Mouse (Mus musculus): Measurements from ENCODE around the gene Gm10645. TPM values are rescaled to one million over a fixed set of nuclear protein-coding genes. Genes with fewer than 3 reads are reported as not detected.

Gm10645 gene
- 0.93 and 1.4 TPM in 2 replicates for polyA plus RNA-seq (2014; fragmentation: Nextera tagmentation; extraction: Ambion mirVana)

GRCm38 (mm10) chr8:83165931-83166867 lies at the start of gene Gm10645:
Gene Gm10645 (minus strand): TSS chr8:83166170.
- Histone ChIP-seq H3K36me3 (ENCODE audit: control insufficient read depth, insufficient read depth, low read length) (no peaks in the 10 kb centered on the region), H3K4me3 (ENCODE audit: low read depth, low read length) (peak within 1 kb of the TSS; percentile 72), H3K27me3 (ENCODE audit: control insufficient read depth, insufficient read depth, low read length) (no peaks in the 10 kb centered on the region), H3K4me2 (ENCODE audit: low read depth, severe bottlenecking) (peak within 1 kb of the TSS; percentile 88), H3K4me1 (ENCODE audit: control insufficient read depth, insufficient read depth, low read length) (no peaks in the 10 kb centered on the region), H3K27ac (replicated peaks; ENCODE audit: low read depth, low read length) (no peak within 1 kb of the TSS; the same call in 1 of the 2 replicates), H3K9me3 (ENCODE audit: control insufficient read depth, low read length) (no peaks in the 10 kb centered on the region), H3K9ac (ENCODE audit: low read length) (peak within 1 kb of the TSS; percentile 85)
- 3% methylated on average over 47 of the region's 54 CpGs for WGBS
- peak; percentile 76 for DNase-seq (ENCODE audit: low spot score)
- ATAC-seq (ENCODE audit: insufficient number of reproducible peaks, low FRiP score, low TSS enrichment, low read depth) = peak; percentile 10; the same call in 1 of the 2 replicates

DNA sequence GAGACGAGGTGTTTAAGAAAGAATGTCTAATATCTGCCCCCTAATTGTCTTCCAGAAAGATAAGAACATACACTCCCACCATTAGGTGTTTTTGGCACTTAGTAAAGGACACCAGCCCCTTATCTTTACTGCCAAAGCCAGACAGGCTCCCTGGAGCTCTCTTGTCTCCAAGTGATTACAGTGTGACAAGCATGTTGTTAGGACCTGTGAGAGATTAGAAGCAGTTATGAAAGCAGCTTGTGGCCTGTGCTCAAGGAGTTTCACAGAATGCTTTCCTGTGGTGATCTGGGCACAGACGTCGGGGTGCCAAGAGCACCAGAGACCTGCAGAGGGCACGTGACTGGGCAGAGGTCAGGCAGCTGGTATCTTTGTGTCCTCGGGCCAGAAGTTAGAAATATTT lies 49.1 kb upstream of the Gm10645 start:
- no peaks in the 10 kb centered on the region for H3K9me3 ChIP-seq (ENCODE audit: control insufficient read depth, low read length)
- H3K4me3 ChIP-seq (ENCODE audit: low read depth, low read length) = no peak overlapping the region
- H3K27me3 ChIP-seq (ENCODE audit: control insufficient read depth, insufficient read depth, low read length) = no peaks in the 10 kb centered on the region
- ATAC-seq (ENCODE audit: insufficient number of reproducible peaks, low FRiP score, low TSS enrichment, low read depth) (no peak), DNase-seq (ENCODE audit: low spot score) (no peak)
- no peak overlapping the region for H3K4me2 ChIP-seq (ENCODE audit: low read depth, severe bottlenecking)
- no peak overlapping the region for H3K27ac ChIP-seq (replicated peaks; ENCODE audit: low read depth, low read length)
- no peaks in the 10 kb centered on the region for H3K36me3 ChIP-seq (ENCODE audit: control insufficient read depth, insufficient read depth, low read length)
- no peaks in the 10 kb centered on the region for H3K4me1 ChIP-seq (ENCODE audit: control insufficient read depth, insufficient read depth, low read length)
- no peak overlapping the region for H3K9ac ChIP-seq (ENCODE audit: low read length)
- WGBS = 71% methylated on average over 5 of the region's 5 CpGs

GRCm38 (mm10) chr8:83210676-83211075 lies 44.7 kb upstream of the Gm10645 start:
- Histone ChIP-seq H3K9ac (ENCODE audit: low read length) (no peak overlapping the region), H3K4me3 (ENCODE audit: low read depth, low read length) (no peak overlapping the region), H3K4me2 (ENCODE audit: low read depth, severe bottlenecking) (no peak overlapping the region), H3K9me3 (ENCODE audit: control insufficient read depth, low read length) (no peaks in the 10 kb centered on the region), H3K36me3 (ENCODE audit: control insufficient read depth, insufficient read depth, low read length) (no peaks in the 10 kb centered on the region), H3K27me3 (ENCODE audit: control insufficient read depth, insufficient read depth, low read length) (no peaks in the 10 kb centered on the region), H3K27ac (replicated peaks; ENCODE audit: low read depth, low read length) (no peak overlapping the region), H3K4me1 (ENCODE audit: control insufficient read depth, insufficient read depth, low read length) (no peaks in the 10 kb centered on the region)
- 80% methylated on average over 7 of the region's 7 CpGs for WGBS
- ATAC-seq (ENCODE audit: insufficient number of reproducible peaks, low FRiP score, low TSS enrichment, low read depth) (no peak), DNase-seq (ENCODE audit: low spot score) (no peak)

GRCm38 (mm10) chr8:83209581-83209980 lies 43.6 kb upstream of the Gm10645 start:
- Histone ChIP-seq H3K36me3 (ENCODE audit: control insufficient read depth, insufficient read depth, low read length) (no peaks in the 10 kb centered on the region), H3K4me2 (ENCODE audit: low read depth, severe bottlenecking) (no peak overlapping the region)
- WGBS = 68% methylated on average over 4 of the region's 4 CpGs

GRCm38 (mm10) chr8:83205907-83206306 lies 39.9 kb upstream of the Gm10645 start:
- Histone ChIP-seq H3K27me3 (ENCODE audit: control insufficient read depth, insufficient read depth, low read length) (no peaks in the 10 kb centered on the region), H3K4me1 (ENCODE audit: control insufficient read depth, insufficient read depth, low read length) (no peaks in the 10 kb centered on the region), H3K9ac (ENCODE audit: low read length) (no peak overlapping the region), H3K9me3 (ENCODE audit: control insufficient read depth, low read length) (no peaks in the 10 kb centered on the region), H3K36me3 (ENCODE audit: control insufficient read depth, insufficient read depth, low read length) (no peaks in the 10 kb centered on the region), H3K27ac (replicated peaks; ENCODE audit: low read depth, low read length) (no peak overlapping the region), H3K4me3 (ENCODE audit: low read depth, low read length) (no peak overlapping the region), H3K4me2 (ENCODE audit: low read depth, severe bottlenecking) (no peak overlapping the region)
- 83% methylated on average over 7 of the region's 7 CpGs for WGBS
- ATAC-seq (ENCODE audit: insufficient number of reproducible peaks, low FRiP score, low TSS enrichment, low read depth) = no peak
- DNase-seq (ENCODE audit: low spot score) = no peak

More at GRCm38 (mm10) chr8:83209581-83209980, 43.6 kb upstream of the Gm10645 start:
- no peaks in the 10 kb centered on the region for H3K9me3 ChIP-seq (ENCODE audit: control insufficient read depth, low read length)
- ATAC-seq (ENCODE audit: insufficient number of reproducible peaks, low FRiP score, low TSS enrichment, low read depth) (no peak), DNase-seq (ENCODE audit: low spot score) (no peak)
- no peak overlapping the region for H3K4me3 ChIP-seq (ENCODE audit: low read depth, low read length)
- H3K27me3 ChIP-seq (ENCODE audit: control insufficient read depth, insufficient read depth, low read length) = no peaks in the 10 kb centered on the region
- no peak overlapping the region for H3K27ac ChIP-seq (replicated peaks; ENCODE audit: low read depth, low read length)
- H3K4me1 ChIP-seq (ENCODE audit: control insufficient read depth, insufficient read depth, low read length) = no peaks in the 10 kb centered on the region
- no peak overlapping the region for H3K9ac ChIP-seq (ENCODE audit: low read length)

- no peak overlapping the region for H3K9ac ChIP-seq (ENCODE audit: low read length)
- WGBS = 89% methylated on average over 11 of the region's 11 CpGs
- H3K9me3 ChIP-seq (ENCODE audit: control insufficient read depth, low read length) = no peaks in the 10 kb centered on the region
- H3K4me1 ChIP-seq (ENCODE audit: control insufficient read depth, insufficient read depth, low read length) = no peaks in the 10 kb centered on the region
- ATAC-seq (ENCODE audit: insufficient number of reproducible peaks, low FRiP score, low TSS enrichment, low read depth) = no peak
- no peak overlapping the region for H3K4me2 ChIP-seq (ENCODE audit: low read depth, severe bottlenecking)
- no peak overlapping the region for H3K27ac ChIP-seq (replicated peaks; ENCODE audit: low read depth, low read length)
- H3K4me3 ChIP-seq (ENCODE audit: low read depth, low read length) = no peak overlapping the region
- H3K36me3 ChIP-seq (ENCODE audit: control insufficient read depth, insufficient read depth, low read length) = no peaks in the 10 kb centered on the region
- no peak for DNase-seq (ENCODE audit: low spot score)
- H3K27me3 ChIP-seq (ENCODE audit: control insufficient read depth, insufficient read depth, low read length) = no peaks in the 10 kb centered on the region
Measured at GRCm38 (mm10) chr8:83202946-83203345, 37.0 kb upstream of the Gm10645 start.

DNA sequence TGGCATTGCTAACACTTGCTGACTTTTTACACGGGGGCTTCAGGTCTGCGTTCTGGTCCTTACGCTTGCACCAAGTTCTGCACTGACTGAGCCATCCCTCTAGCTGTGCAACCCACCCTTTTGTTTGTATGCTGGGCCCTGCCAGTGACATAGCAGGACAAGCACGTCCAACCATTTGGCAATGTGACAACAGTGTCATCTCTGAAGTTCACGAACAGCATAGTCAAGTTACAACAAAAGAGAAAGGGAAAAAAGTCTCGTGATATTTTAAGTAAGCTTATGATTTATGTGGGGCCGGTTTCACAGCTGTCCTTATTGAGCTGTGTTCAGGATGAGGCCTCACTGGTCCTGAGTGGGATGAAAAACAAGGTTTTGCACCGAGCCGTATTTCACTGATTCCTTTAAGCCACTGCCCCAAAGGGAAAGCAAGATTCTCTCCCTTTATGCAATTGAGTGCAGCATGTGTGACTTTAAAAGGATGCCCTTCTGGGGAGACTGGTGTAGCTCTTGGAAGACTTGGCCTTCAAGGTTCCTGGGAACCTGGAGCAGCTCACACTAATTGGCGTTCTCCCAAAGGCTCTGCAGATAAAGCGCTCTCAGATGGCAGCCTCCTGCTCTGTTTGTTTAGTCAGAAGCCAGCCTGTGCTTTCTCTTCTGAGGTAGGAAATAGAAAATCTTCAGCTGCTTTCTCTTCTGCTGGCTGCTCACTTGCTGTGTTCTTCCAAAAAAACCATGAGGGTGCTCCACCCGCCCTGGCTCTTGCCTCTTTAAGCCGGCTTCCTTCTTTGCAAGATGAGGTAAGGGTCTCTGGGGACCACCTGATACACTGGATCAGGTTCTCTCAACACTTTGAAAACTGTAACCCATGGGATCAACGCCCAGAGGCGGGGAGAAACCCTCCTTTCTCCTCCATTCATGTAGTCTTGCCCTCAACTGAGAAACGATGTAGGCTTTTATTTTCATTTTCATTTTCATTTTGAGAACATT lies 34.5 kb upstream of the Gm10645 start:
- Histone ChIP-seq H3K27ac (replicated peaks; ENCODE audit: low read depth, low read length) (no peak overlapping the region), H3K9ac (ENCODE audit: low read length) (no peak overlapping the region), H3K4me1 (ENCODE audit: control insufficient read depth, insufficient read depth, low read length) (no peaks in the 10 kb centered on the region), H3K27me3 (ENCODE audit: control insufficient read depth, insufficient read depth, low read length) (no peaks in the 10 kb centered on the region), H3K4me3 (ENCODE audit: low read depth, low read length) (no peak overlapping the region), H3K4me2 (ENCODE audit: low read depth, severe bottlenecking) (no peak overlapping the region), H3K36me3 (ENCODE audit: control insufficient read depth, insufficient read depth, low read length) (no peaks in the 10 kb centered on the region), H3K9me3 (ENCODE audit: control insufficient read depth, low read length) (no peaks in the 10 kb centered on the region)
- ATAC-seq (ENCODE audit: insufficient number of reproducible peaks, low FRiP score, low TSS enrichment, low read depth) (no peak), DNase-seq (ENCODE audit: low spot score) (no peak)
- 81% methylated on average over 16 of the region's 16 CpGs for WGBS

GRCm38 (mm10) chr8:83199715-83200114 lies 33.7 kb upstream of the Gm10645 start:
- Histone ChIP-seq H3K36me3 (ENCODE audit: control insufficient read depth, insufficient read depth, low read length) (no peaks in the 10 kb centered on the region), H3K9me3 (ENCODE audit: control insufficient read depth, low read length) (no peaks in the 10 kb centered on the region), H3K4me2 (ENCODE audit: low read depth, severe bottlenecking) (no peak overlapping the region), H3K27ac (replicated peaks; ENCODE audit: low read depth, low read length) (no peak overlapping the region), H3K4me1 (ENCODE audit: control insufficient read depth, insufficient read depth, low read length) (no peaks in the 10 kb centered on the region), H3K27me3 (ENCODE audit: control insufficient read depth, insufficient read depth, low read length) (no peaks in the 10 kb centered on the region), H3K4me3 (ENCODE audit: low read depth, low read length) (no peak overlapping the region), H3K9ac (ENCODE audit: low read length) (no peak overlapping the region)
- WGBS = 61% methylated on average over 8 of the region's 8 CpGs
- ATAC-seq (ENCODE audit: insufficient number of reproducible peaks, low FRiP score, low TSS enrichment, low read depth) = no peak
- DNase-seq (ENCODE audit: low spot score) = no peak
